Mouse (Mus musculus) small intestine, adult 2 months (tissue): ENCODE results near the gene Fgfr4. TPM values are rescaled to one million over a fixed set of nuclear protein-coding genes. Genes with fewer than 3 reads are reported as not detected.

Experiments used
- H3K27ac ChIP-seq: fragments of 200-500 bp; 2 replicates; pipeline ENCODE4 v1.5.1; 2012; ENCODE audit warnings: low read depth, low read length, control low read depth, inconsistent platforms; ENCODE audit not compliant: insufficient read depth
- H3K27me3 ChIP-seq: fragments of 200-500 bp; 2 replicates; pipeline ENCODE4 v1.6.1; 2012; ENCODE audit warnings: mild to moderate bottlenecking, moderate library complexity, low read length, inconsistent platforms; ENCODE audit not compliant: control insufficient read depth, insufficient read depth
- H3K36me3 ChIP-seq: fragments of 200-500 bp; 2 replicates; pipeline ENCODE4 v1.6.1; 2012; ENCODE audit warnings: mild to moderate bottlenecking, low read length, control low read depth, inconsistent platforms; ENCODE audit not compliant: control insufficient read depth, insufficient read depth
- H3K4me1 ChIP-seq: fragments of 200-500 bp; 2 replicates; pipeline ENCODE4 v1.6.1; 2012; ENCODE audit warnings: low read length, inconsistent platforms, mixed read lengths; ENCODE audit not compliant: control insufficient read depth, insufficient read depth, insufficient read length
- H3K4me3 ChIP-seq: fragments of 200-500 bp; 2 replicates; pipeline ENCODE4 v1.5.1; 2012; ENCODE audit warnings: low read depth, mild to moderate bottlenecking, control low read depth, inconsistent platforms, low read length, moderate library complexity
- CTCF ChIP-seq: fragments of 200-500 bp; IDR thresholded peaks from 2 replicates; pipeline ENCODE4 v1.5.1; 2012; ENCODE audit warnings: low read depth, mild to moderate bottlenecking, control low read depth, inconsistent platforms, low read length, moderate library complexity, mixed read lengths; ENCODE audit not compliant: insufficient replicate concordance, insufficient read length; ENCODE audit errors: extremely low read depth
- POLR2A ChIP-seq: fragments of 200-500 bp; IDR thresholded peaks from 2 replicates; pipeline ENCODE4 v1.6.1; 2012; ENCODE audit warnings: low read depth, mild to moderate bottlenecking, control low read depth, inconsistent platforms, low read length, moderate library complexity
- WGBS: fragments of 180-500 bp; shearing (Covaris S2); methylation state at CpG from one replicate; pipeline ENCODE4 v1.1.7; 2018; 5-methylcytosine and 5-hydroxymethylcytosine counted together
- polyA plus RNA-seq: library from polyadenylated mRNA; depleted of rRNA; stranded (reverse); fragments of >200 nt; gene quantifications from 2 replicates; pipeline ENCODE4 v1.2.3, GENCODE M21; 2012

Fgfr4 gene
- polyA plus RNA-seq, 1 experiment = 4.8 TPM

DNA sequence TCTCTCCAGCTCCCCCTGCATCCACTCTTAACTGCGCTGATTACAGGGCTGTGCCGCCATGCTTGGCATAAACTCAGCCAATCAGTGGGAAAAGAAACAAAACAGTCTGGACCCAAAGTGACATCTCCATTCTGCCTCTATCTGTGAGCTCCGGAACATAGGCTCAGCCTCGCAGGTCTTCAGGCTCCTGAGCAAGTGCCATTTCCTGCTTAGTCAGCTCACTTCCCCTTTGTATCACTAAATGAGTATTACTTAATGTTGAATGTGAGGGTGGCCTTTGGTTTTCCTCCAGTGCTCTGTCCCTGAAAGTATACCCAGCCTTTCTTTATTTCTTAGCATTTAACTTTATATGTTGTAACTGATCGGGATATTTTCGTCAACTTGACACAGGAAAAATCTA lies 27.5 kb upstream of the Fgfr4 start:
- H3K27ac ChIP-seq = no peak overlapping the region
- H3K36me3 ChIP-seq = peaks cover 8% of the 10 kb centered on the region; the same call in 1 of the 2 replicates
- WGBS = 87% methylated on average over 6 of the region's 6 CpGs
- no peaks in the 10 kb centered on the region for H3K4me1 ChIP-seq
- no peak overlapping the region for H3K4me3 ChIP-seq
- TF ChIP-seq CTCF (no peak), POLR2A (no peak)
- H3K27me3 ChIP-seq = no peaks in the 10 kb centered on the region

DNA sequence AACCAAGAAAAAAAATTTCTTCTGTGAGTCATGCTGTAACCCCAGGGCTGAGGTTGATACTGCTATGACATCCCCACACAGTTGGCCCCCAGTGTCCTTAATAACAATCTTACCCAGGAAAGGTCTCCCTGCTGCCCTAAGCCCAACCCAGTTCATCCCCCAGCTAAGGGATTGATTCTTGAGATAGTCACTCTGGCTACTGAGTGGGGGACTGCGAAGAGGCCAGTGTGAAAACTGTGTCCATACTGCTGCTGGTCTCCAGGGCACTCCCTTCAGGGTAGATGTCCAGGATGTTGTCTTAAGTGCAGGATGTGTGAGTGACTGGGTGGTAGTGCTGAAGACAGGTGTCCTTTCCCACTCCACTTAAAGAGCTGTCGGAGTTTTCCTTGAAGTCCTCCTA lies 19.0 kb upstream of the Fgfr4 start, which contains the start of gene Gm17617:
TSS of gene Gm17617 (minus strand) at position 101 of the 400 bp plus-strand sequence.
- Histone ChIP-seq H3K36me3 (peaks cover 12% of the 10 kb centered on the region), H3K4me3 (no peak within 1 kb of the TSS), H3K27me3 (no peaks in the 10 kb centered on the region), H3K4me1 (no peaks in the 10 kb centered on the region), H3K27ac (no peak within 1 kb of the TSS)
- TF ChIP-seq POLR2A (no peak), CTCF (no peak)
- WGBS = 91% methylated on average over 2 of the region's 2 CpGs

DNA sequence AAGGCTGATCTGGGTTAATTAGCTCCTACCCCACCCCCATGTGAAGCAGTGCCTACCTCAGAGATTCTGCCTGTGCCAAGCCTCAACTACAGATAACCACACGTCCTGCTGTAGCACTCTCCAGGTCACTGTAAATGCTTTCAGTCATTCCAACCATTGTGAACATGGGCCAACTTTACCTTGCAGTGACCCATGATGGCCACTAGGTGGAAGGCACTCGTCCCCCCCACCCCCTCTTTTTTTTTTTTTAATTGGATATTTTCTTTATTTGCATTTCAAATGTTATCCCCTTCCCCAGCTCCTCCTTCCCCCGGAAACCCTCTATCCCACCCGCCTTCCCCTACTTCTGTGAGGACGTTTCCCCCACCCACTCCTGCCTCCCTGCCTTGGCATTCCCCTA lies 17.1 kb upstream of the Fgfr4 start:
- no peaks in the 10 kb centered on the region for H3K4me1 ChIP-seq
- H3K27ac ChIP-seq = no peak overlapping the region
- H3K4me3 ChIP-seq = no peak overlapping the region
- TF ChIP-seq POLR2A = no peak
- peak; percentile 63; the same call in 1 of the 2 replicates for TF ChIP-seq CTCF
- WGBS = 4% methylated on average over 5 of the region's 5 CpGs
- peaks cover 11% of the 10 kb centered on the region for H3K36me3 ChIP-seq
- H3K27me3 ChIP-seq = no peaks in the 10 kb centered on the region

DNA sequence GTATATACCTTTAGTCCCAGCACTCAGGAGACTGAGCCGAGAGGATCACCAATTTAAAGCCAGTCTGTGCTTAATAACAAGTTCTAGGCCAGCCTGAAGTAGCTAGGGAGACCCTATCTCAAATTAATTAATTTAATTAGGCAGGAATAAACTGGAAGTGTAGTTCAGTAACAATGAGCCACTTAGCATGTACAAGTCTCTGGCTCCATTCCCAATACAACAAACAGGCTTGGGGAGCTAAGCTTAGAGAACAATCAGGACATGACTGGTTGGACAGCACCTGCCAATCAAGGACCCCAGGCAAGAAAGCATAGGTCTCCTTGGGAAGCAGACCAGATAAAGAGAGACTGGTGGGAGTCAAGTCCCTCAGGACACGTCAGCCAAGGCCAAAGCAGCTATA lies 12.2 kb upstream of the Fgfr4 start:
- H3K4me3 ChIP-seq = no peak overlapping the region
- no peak for TF ChIP-seq POLR2A
- TF ChIP-seq CTCF = no peak
- no peak overlapping the region for H3K27ac ChIP-seq
- no peaks in the 10 kb centered on the region for H3K36me3 ChIP-seq
- WGBS = 92% methylated on average over 2 of the region's 2 CpGs
- H3K27me3 ChIP-seq = no peaks in the 10 kb centered on the region
- H3K4me1 ChIP-seq = no peaks in the 10 kb centered on the region

DNA sequence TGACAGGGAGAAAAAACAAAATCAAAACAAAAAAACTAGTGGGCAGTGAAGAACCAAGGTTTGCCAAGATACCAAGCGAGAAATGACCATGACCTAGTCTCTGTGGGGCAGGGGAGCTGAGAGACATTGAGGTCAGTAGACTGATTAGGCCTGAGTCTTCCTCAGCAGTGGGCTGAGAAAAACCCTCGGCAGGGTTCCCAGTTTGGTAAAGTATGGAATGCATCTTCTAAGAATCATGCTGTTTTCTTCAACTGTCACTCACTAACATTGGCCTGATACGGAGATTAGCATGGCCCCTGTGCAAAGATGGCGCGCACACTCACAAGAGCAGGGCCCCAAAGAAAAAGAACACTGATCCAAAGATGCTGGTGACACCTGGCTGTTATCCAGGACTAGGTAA lies 1.5 kb downstream of the Fgfr4 start:
- no peak for TF ChIP-seq CTCF
- TF ChIP-seq POLR2A = no peak
- WGBS = 79% methylated on average over 5 of the region's 5 CpGs
- Histone ChIP-seq H3K27ac (no peak overlapping the region), H3K4me3 (no peak overlapping the region), H3K27me3 (no peaks in the 10 kb centered on the region), H3K36me3 (no peaks in the 10 kb centered on the region), H3K4me1 (peaks cover 2% of the 10 kb centered on the region; the same call in 1 of the 2 replicates)

DNA sequence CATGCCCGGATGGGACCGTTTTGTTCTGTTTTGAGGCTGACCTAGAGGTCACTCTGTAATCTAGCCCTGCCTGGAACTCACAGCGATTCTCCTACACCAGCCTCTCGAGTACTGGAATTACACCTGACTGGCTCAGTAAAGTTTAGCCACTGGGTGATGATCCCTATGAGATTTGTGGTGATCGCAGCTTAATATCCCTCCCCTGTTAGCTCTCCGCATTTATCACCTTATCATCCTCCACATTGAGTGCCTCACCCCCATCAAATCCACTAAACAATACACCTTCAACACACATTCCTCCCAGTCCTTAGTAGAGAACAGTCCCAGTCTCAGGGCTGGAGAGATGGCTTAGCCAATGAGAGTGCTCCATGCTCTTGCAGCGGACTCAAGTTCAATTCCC lies 9.9 kb downstream of the Fgfr4 start:
- no peaks in the 10 kb centered on the region for H3K4me1 ChIP-seq
- no peak overlapping the region for H3K27ac ChIP-seq
- no peak for TF ChIP-seq POLR2A
- TF ChIP-seq CTCF = no peak
- 71% methylated on average over 7 of the region's 7 CpGs for WGBS
- no peak overlapping the region for H3K4me3 ChIP-seq
- no peaks in the 10 kb centered on the region for H3K27me3 ChIP-seq
- H3K36me3 ChIP-seq = no peaks in the 10 kb centered on the region

DNA sequence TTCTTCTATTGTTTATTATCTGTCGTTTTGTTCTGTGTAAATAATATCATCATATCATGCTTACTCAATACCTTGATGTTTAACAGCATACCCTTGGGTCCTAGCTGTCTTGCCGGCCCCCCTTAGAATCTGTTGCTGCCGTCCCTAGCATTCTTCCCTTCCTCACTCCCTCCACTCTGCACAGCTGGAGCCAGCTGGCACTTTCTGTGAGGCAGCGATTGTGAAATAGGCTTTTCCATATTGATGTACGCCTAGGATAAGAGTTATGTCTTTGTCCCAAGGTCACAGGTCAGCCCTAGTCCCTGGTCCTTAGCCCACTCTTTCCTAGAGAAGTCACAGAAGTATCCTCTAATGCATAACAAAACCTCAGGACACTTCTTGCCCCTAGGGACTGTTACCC lies 11.1 kb downstream of the Fgfr4 start:
- Histone ChIP-seq H3K27me3 (no peaks in the 10 kb centered on the region), H3K36me3 (no peaks in the 10 kb centered on the region), H3K27ac (no peak overlapping the region), H3K4me1 (no peaks in the 10 kb centered on the region), H3K4me3 (no peak overlapping the region)
- no peak for TF ChIP-seq POLR2A
- no peak for TF ChIP-seq CTCF
- WGBS = 71% methylated on average over 5 of the region's 5 CpGs
